In the genomic region with DNA sequence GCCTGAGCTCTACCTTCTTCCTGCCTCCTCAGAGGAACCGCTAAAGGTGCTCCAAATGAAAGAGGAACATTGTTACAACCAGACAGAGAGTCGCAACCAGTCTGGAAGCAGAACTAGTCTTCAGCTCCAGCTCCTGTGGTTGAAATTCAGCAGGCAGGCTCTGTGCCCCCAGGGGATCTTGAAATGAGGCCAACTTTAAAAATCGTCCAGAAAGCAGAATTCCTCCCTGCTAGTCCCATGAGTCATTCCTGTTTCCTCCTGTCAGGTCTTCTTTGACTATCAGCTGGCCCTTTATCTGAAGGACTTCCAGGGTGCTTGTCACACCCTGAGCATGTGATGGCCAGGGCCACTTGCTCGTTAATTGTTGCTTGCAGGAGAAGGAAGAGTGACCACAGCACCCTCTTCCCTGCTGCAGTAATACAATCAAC, we compare ENCODE assay signal across 7 mouse cellular contexts.
DNase-seq lines count a peak whose midpoint lies in the region; ATAC-seq and TF ChIP-seq lines count a peak whose summit lies in the region.

No protein-coding gene starts in this region.

- WGBS in lung, embryonic 15.5 days: 21% methylated on average over 4 of the region's 4 CpGs
- 9% methylated on average over 4 of the region's 4 CpGs for WGBS in embryonic facial prominence, embryonic 13.5 days
- 18% methylated on average over 4 of the region's 4 CpGs for WGBS in hindbrain, embryonic 16.5 days
- 10% methylated on average over 4 of the region's 4 CpGs for WGBS in liver, postnatal 0 days (ENCODE audit: insufficient replicate concordance)

- H3K27me3 ChIP-seq in lung, embryonic 15.5 days: no peaks in the 10 kb centered on the region
- no peaks in the 10 kb centered on the region for H3K27me3 ChIP-seq in embryonic facial prominence, embryonic 13.5 days
- no peaks in the 10 kb centered on the region for H3K27me3 ChIP-seq in hindbrain, embryonic 16.5 days (replicated peaks; ENCODE audit: control insufficient read depth, insufficient read depth, low read length)
- H3K27me3 ChIP-seq in liver, postnatal 0 days (ENCODE audit: insufficient read depth, low read length): no peaks in the 10 kb centered on the region

- H3K36me3 ChIP-seq in lung, embryonic 15.5 days: no peaks in the 10 kb centered on the region
- H3K36me3 ChIP-seq in embryonic facial prominence, embryonic 13.5 days: no peaks in the 10 kb centered on the region
- H3K36me3 ChIP-seq in hindbrain, embryonic 16.5 days (ENCODE audit: control insufficient read depth, insufficient read depth, low read length): no peaks in the 10 kb centered on the region
- H3K36me3 ChIP-seq in liver, postnatal 0 days (replicated peaks; ENCODE audit: insufficient read depth, low read length): no peaks in the 10 kb centered on the region

- no peak for ATAC-seq in lung, embryonic 15.5 days (ENCODE audit: borderline replicate concordance, extremely low read depth, low FRiP score, low TSS enrichment)
- 0 out of 2 replicates have a peak, but pooled peaks have one; percentile 35 for ATAC-seq in embryonic facial prominence, embryonic 13.5 days (ENCODE audit: insufficient number of reproducible peaks, insufficient read depth, low FRiP score, low TSS enrichment, low read depth)
- ATAC-seq in hindbrain, embryonic 16.5 days: peak; percentile 49; the same call in 1 of the 2 replicates
- ATAC-seq in liver, postnatal 0 days: no peak

- H3K4me3 ChIP-seq in lung, embryonic 15.5 days: no peak overlapping the region
- no peak overlapping the region for H3K4me3 ChIP-seq in embryonic facial prominence, embryonic 13.5 days
- no peak overlapping the region for H3K4me3 ChIP-seq in hindbrain, embryonic 16.5 days (ENCODE audit: low read length)
- no peak overlapping the region for H3K4me3 ChIP-seq in liver, postnatal 0 days (ENCODE audit: low read depth, low read length)

- no peaks in the 10 kb centered on the region for H3K9me3 ChIP-seq in lung, embryonic 15.5 days
- no peaks in the 10 kb centered on the region for H3K9me3 ChIP-seq in embryonic facial prominence, embryonic 13.5 days
- no peaks in the 10 kb centered on the region for H3K9me3 ChIP-seq in hindbrain, embryonic 16.5 days (ENCODE audit: control insufficient read depth, low read length)
- no peaks in the 10 kb centered on the region for H3K9me3 ChIP-seq in liver, postnatal 0 days (ENCODE audit: low read length)

- no peak overlapping the region for H3K4me2 ChIP-seq in lung, embryonic 15.5 days
- H3K4me2 ChIP-seq in embryonic facial prominence, embryonic 13.5 days: peak overlapping the region; percentile 20
- no peak overlapping the region for H3K4me2 ChIP-seq in hindbrain, embryonic 16.5 days (ENCODE audit: low read length)
- no peak overlapping the region for H3K4me2 ChIP-seq in liver, postnatal 0 days (ENCODE audit: low read depth, low read length)

- H3K27ac ChIP-seq in lung, embryonic 15.5 days: peak overlapping the region; percentile 20; the same call in 1 of the 2 replicates
- peak overlapping the region; percentile 66 for H3K27ac ChIP-seq in embryonic facial prominence, embryonic 13.5 days
- H3K27ac ChIP-seq in hindbrain, embryonic 16.5 days (ENCODE audit: low read depth, low read length): no peak overlapping the region
- H3K27ac ChIP-seq in liver, postnatal 0 days (ENCODE audit: low read depth): no peak overlapping the region; the same call in 1 of the 2 replicates

- DNase-seq in lung, adult 18-20 months: no peak
- peak; percentile 50 for DNase-seq in adrenal gland, postnatal 14 days
- DNase-seq in liver, postnatal 0 days: no peak
- DNase-seq in spleen, adult 18-20 months: no peak

- H3K9ac ChIP-seq in lung, embryonic 15.5 days: no peak overlapping the region
- 0 out of 2 replicates have a peak overlapping the region, but pooled peaks have one; percentile 6 for H3K9ac ChIP-seq in embryonic facial prominence, embryonic 13.5 days
- H3K9ac ChIP-seq in hindbrain, embryonic 16.5 days (ENCODE audit: low read depth, low read length): no peak overlapping the region
- no peak overlapping the region for H3K9ac ChIP-seq in liver, postnatal 0 days (replicated peaks)

- peaks cover 15% of the 10 kb centered on the region for H3K4me1 ChIP-seq in lung, embryonic 15.5 days
- peaks cover 14% of the 10 kb centered on the region for H3K4me1 ChIP-seq in embryonic facial prominence, embryonic 13.5 days
- H3K4me1 ChIP-seq in hindbrain, embryonic 16.5 days (ENCODE audit: control insufficient read depth, insufficient read depth, low read depth, low read length): peaks cover 10% of the 10 kb centered on the region
- no peaks in the 10 kb centered on the region for H3K4me1 ChIP-seq in liver, postnatal 0 days (ENCODE audit: insufficient read depth)

- TF ChIP-seq CTCF in liver, postnatal 0 days (IDR thresholded peaks at IDR 0.05; ENCODE audit: low read depth): no peak

- TF ChIP-seq EP300 in liver, postnatal 0 days (IDR thresholded peaks at IDR 0.05; ENCODE audit: low read depth): 0 out of 2 replicates have a peak, but pooled peaks have one; percentile 12

Comparison
In these comparisons a context has a peak if more than half of its experiments do, and no peak if none do; other contexts are left out.
1. ATAC-seq: peak in embryonic facial prominence, embryonic 13.5 days (single experiment) and hindbrain, embryonic 16.5 days (single experiment); none in lung, embryonic 15.5 days (single experiment) and liver, postnatal 0 days (single experiment).
2. H3K27ac ChIP-seq: peak in lung, embryonic 15.5 days (single experiment) and embryonic facial prominence, embryonic 13.5 days (single experiment); none in hindbrain, embryonic 16.5 days (single experiment) and liver, postnatal 0 days (single experiment).